Mouse (Mus musculus) CH12.LX (cell line): ENCODE measurements around the gene Ppp1r26. TPM values are rescaled to one million over a fixed set of nuclear protein-coding genes. Genes with fewer than 3 reads are reported as not detected.

Experiments
- DNase-seq: peaks from one replicate; pipeline ENCODE4 v3.0.0-alpha.2; 2013; ENCODE audit errors: extremely low read depth
- H3K27ac ChIP-seq: 2 replicates; pipeline ENCODE4 v1.5.1; 2012; ENCODE audit warnings: low read depth, mild to moderate bottlenecking, control low read depth, moderate library complexity; ENCODE audit not compliant: insufficient read depth
- H3K27me3 ChIP-seq: replicated peaks from 2 replicates; pipeline ENCODE3; 2012; ENCODE audit warnings: inconsistent platforms
- H3K36me3 ChIP-seq, 2 experiments: replicated peaks in 1 of 2; 2 replicates each; pipeline versions ENCODE3 to v1.6.1; 2012; ENCODE audit warnings: inconsistent platforms in 1 of 2, low read length in 1 of 2, mild to moderate bottlenecking in 1 of 2, mixed read lengths in 1 of 2, moderate library complexity in 1 of 2; ENCODE audit not compliant: control insufficient read depth in 1 of 2, insufficient read depth in 1 of 2
- H3K4me1 ChIP-seq, 2 experiments: 2 replicates each; pipeline ENCODE4 v1.6.1; 2012; ENCODE audit warnings: inconsistent platforms in 1 of 2, moderate library complexity in 1 of 2; ENCODE audit not compliant: insufficient read depth in 2 of 2, control insufficient read depth in 1 of 2
- H3K4me2 ChIP-seq: 2 replicates; pipeline ENCODE4 v1.6.1; 2012; ENCODE audit warnings: low read depth, mild to moderate bottlenecking, control low read depth; ENCODE audit not compliant: poor library complexity, insufficient read depth, severe bottlenecking
- H3K4me3 ChIP-seq, 3 experiments: fragments of 150-350 bp in 1 of 3; sonication (generic) in 1 of 3; replicated peaks in 1 of 3; 2 replicates each; pipeline versions ENCODE3 to v1.5.1; 2011 to 2012; ENCODE audit warnings: low read depth in 2 of 3, low read length in 2 of 3, mild to moderate bottlenecking in 2 of 3, moderate library complexity in 2 of 3, control low read depth in 1 of 3, improper control_type of control experiment in 1 of 3, inconsistent platforms in 1 of 3, mixed read lengths in 1 of 3; ENCODE audit not compliant: poor library complexity in 1 of 3
- H3K79me2 ChIP-seq: replicated peaks from 2 replicates; pipeline ENCODE4 v1.6.1; 2012; ENCODE audit warnings: mild to moderate bottlenecking, moderate library complexity; ENCODE audit not compliant: control insufficient read depth, poor library complexity, insufficient read depth, severe bottlenecking; ENCODE audit errors: extremely low read depth
- H3K9ac ChIP-seq: 2 replicates; pipeline ENCODE4 v1.6.1; 2012; ENCODE audit warnings: low read depth, mild to moderate bottlenecking, control low read depth, moderate library complexity; ENCODE audit not compliant: insufficient read depth
- H3K9me3 ChIP-seq: replicated peaks from 2 replicates; pipeline ENCODE3; 2012; ENCODE audit warnings: low read length, inconsistent platforms, mixed read lengths
- BHLHE40 ChIP-seq: IDR thresholded peaks from 2 replicates; pipeline ENCODE4 v1.6.1; 2011; ENCODE audit warnings: mild to moderate bottlenecking, low read depth, low read length, improper control_type of control experiment
- CHD2 ChIP-seq: IDR thresholded peaks from 2 replicates; pipeline ENCODE4 v1.6.1; 2011; ENCODE audit warnings: low read length, improper control_type of control experiment
- ELF1 ChIP-seq: IDR thresholded peaks from 2 replicates; pipeline ENCODE4 v1.6.1; 2014; ENCODE audit warnings: low read depth, mild to moderate bottlenecking, inconsistent platforms, low read length, improper control_type of control experiment
- EP300 ChIP-seq: IDR thresholded peaks from 2 replicates; pipeline ENCODE4 v1.6.1; 2011; ENCODE audit warnings: low read length, improper control_type of control experiment
- ETS1 ChIP-seq: conservative IDR thresholded peaks from 2 replicates; pipeline ENCODE4 v1.6.1; 2012; ENCODE audit warnings: low read depth, mild to moderate bottlenecking, inconsistent platforms, low read length, improper control_type of control experiment, moderate library complexity
- IRF4 ChIP-seq: IDR thresholded peaks from 2 replicates; pipeline ENCODE4 v1.6.1; 2014; ENCODE audit warnings: low read depth, mild to moderate bottlenecking, inconsistent platforms, low read length, improper control_type of control experiment
- JUN ChIP-seq: IDR thresholded peaks from 2 replicates; pipeline ENCODE4 v1.6.1; 2011; ENCODE audit warnings: low read depth, mild to moderate bottlenecking, low read length, improper control_type of control experiment, moderate library complexity; ENCODE audit not compliant: insufficient read depth
- JUND ChIP-seq: conservative IDR thresholded peaks from 2 replicates; pipeline ENCODE4 v1.6.1; 2011; ENCODE audit warnings: low read depth, low read length, improper control_type of control experiment
- MAX ChIP-seq: IDR thresholded peaks from 2 replicates; pipeline ENCODE4 v1.6.1; 2011; ENCODE audit warnings: low read length, improper control_type of control experiment
- MAZ ChIP-seq: IDR thresholded peaks from 2 replicates; pipeline ENCODE4 v1.6.1; 2012; ENCODE audit warnings: low read depth, mild to moderate bottlenecking, inconsistent platforms, low read length, improper control_type of control experiment, moderate library complexity
- MEF2A ChIP-seq: IDR thresholded peaks from 2 replicates; pipeline ENCODE4 v1.6.1; 2014; ENCODE audit warnings: low read depth, mild to moderate bottlenecking, inconsistent platforms, low read length, improper control_type of control experiment, borderline replicate concordance
- MYC ChIP-seq: IDR thresholded peaks from 2 replicates; pipeline ENCODE4 v1.6.1; 2011; ENCODE audit warnings: low read depth, mild to moderate bottlenecking, improper control_type of control experiment, low read length
- NRF1 ChIP-seq: IDR thresholded peaks from 2 replicates; pipeline ENCODE4 v1.6.1; 2014; ENCODE audit warnings: low read depth, mild to moderate bottlenecking, inconsistent platforms, low read length, improper control_type of control experiment, moderate library complexity
- POLR2AphosphoS2 ChIP-seq: IDR thresholded peaks from 2 replicates; pipeline ENCODE4 v1.6.1; 2011; ENCODE audit warnings: low read depth, low read length, improper control_type of control experiment
- SIN3A ChIP-seq: IDR thresholded peaks from 2 replicates; pipeline ENCODE4 v1.6.1; 2012; ENCODE audit warnings: low read length, improper control_type of control experiment, inconsistent platforms
- SMC3 ChIP-seq: IDR thresholded peaks from 2 replicates; pipeline ENCODE4 v1.6.1; 2011; ENCODE audit warnings: low read depth, low read length, improper control_type of control experiment
- TCF12 ChIP-seq: IDR thresholded peaks from 2 replicates; pipeline ENCODE4 v1.6.1; 2014; ENCODE audit warnings: low read depth, mild to moderate bottlenecking, inconsistent platforms, low read length, improper control_type of control experiment
- ZKSCAN1 ChIP-seq: IDR thresholded peaks from 2 replicates; pipeline ENCODE4 v1.6.1; 2012; ENCODE audit warnings: low read depth, inconsistent platforms, low read length, improper control_type of control experiment, borderline replicate concordance
- ZMIZ1 ChIP-seq: IDR thresholded peaks from 2 replicates; pipeline ENCODE4 v1.6.1; 2012; ENCODE audit warnings: low read depth, mild to moderate bottlenecking, inconsistent platforms, low read length, improper control_type of control experiment
- ZNF384 ChIP-seq: IDR thresholded peaks from 2 replicates; pipeline ENCODE4 v1.6.1; 2012; ENCODE audit warnings: low read depth, low read length, improper control_type of control experiment, inconsistent platforms
- dilution Hi-C: fragments of 300-500 bp; cut with MboI; formaldehyde crosslinking; loops from 2 replicates; pipeline ENCODE4 v1.14.3; 2020; ENCODE audit warnings: low sequenced_read_pairs; ENCODE audit not compliant: extremely low pct_unique_long_range_greater_than_20kb, extremely low pct_ligation_motif_present
- in situ Hi-C: fragments of 300-500 bp; cut with MboI; formaldehyde crosslinking; loops from 3 replicates; pipeline ENCODE4 v1.14.3; 2019; ENCODE audit warnings: low sequenced_read_pairs, low pct_ligation_motif_present, low pct_unique_long_range_greater_than_20kb, mixed read lengths
- polyA plus RNA-seq: library from polyadenylated mRNA; unstranded; fragments of >175 nt; gene quantifications from 2 replicates; pipeline ENCODE4 v1.2.1, GENCODE M21; 2012; ENCODE audit warnings: low read depth; ENCODE audit not compliant: insufficient read length
- total RNA-seq, 2 experiments: library from RNA; depleted of rRNA; stranded (reverse); fragments of 300-350 nt in 1 of 2; fragments of >200 nt in 1 of 2; gene quantifications; 2 replicates each; pipeline ENCODE4 v1.2.3; 2012 to 2014

Ppp1r26 gene
- total and polyA plus RNA-seq, 3 experiments = 0.77 TPM; not detected in 2

DNA sequence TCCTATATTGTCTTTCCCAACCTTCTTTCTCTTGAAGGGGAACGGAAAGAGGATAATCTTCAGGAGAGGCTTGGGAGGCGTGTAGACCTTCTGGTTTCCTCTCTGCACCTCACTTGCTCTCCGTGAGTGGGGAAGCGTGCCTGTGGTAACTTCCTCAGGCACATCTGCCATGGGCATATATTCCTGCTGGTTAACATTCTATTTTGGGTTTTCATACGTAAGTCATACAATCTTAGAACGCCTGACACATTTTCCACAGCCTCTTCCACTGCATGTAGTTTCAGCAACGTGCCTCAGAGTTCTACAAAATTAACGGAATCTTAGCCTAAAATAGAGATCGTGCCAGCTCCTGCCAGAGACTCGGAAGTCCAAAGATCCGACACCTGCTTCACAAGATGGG is 11.2 kb upstream of the Ppp1r26 start:
- in situ Hi-C loops = no loop called here
- H3K27ac ChIP-seq = no peak overlapping the region

DNA sequence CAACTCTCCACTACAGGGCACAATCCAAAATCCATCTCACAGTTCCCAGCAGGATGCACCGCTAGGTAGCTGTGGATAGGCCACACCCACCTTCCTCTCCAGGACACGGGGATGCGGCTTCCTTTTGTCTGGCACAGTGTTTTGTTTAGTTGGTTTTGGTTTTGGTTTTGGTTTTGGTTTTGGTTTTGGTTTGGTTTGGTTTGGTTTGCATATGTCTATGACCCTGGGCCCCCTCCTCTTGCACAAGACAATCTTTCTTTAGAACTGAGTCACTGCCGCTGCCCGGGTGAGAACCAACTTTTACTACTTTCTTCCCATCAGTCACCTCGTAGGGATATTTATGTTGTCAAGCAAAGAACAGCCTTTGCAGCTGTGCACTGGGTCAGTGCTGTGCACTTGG is 5.8 kb upstream of the Ppp1r26 start:
- Histone ChIP-seq H3K79me2 (no peaks in the 10 kb centered on the region), H3K27ac (no peak overlapping the region), H3K9me3 (peaks cover 12% of the 10 kb centered on the region), H3K4me3 (peak overlapping the region in 1 of 3 experiments; percentile 21), H3K4me1 (peaks cover 7 to 9% of the 10 kb centered on the region in 2 experiments), H3K27me3 (peaks cover 34% of the 10 kb centered on the region), H3K36me3 (no peaks in the 10 kb centered on the region)
- dilution Hi-C loops (no loop called here), in situ Hi-C loops (no loop called here)
- DNase-seq = peak; percentile 28
- TF ChIP-seq JUN (no peak), BHLHE40 (peak; percentile 69), ZMIZ1 (no peak), EP300 (peak; percentile 29; the same call in 1 of the 2 replicates), NRF1 (no peak), CHD2 (no peak), TCF12 (peak; percentile 26; the same call in 1 of the 2 replicates), MEF2A (peak; percentile 72; the same call in 1 of the 2 replicates), ZNF384 (no peak), ELF1 (no peak), ZKSCAN1 (no peak), SIN3A (peak; percentile 37; the same call in 1 of the 2 replicates), ETS1 (peak; percentile 89), MYC (no peak), IRF4 (peak; percentile 45; the same call in 1 of the 2 replicates), POLR2AphosphoS2 (no peak), JUND (no peak), MAZ (0 out of 2 replicates have a peak, but pooled peaks have one; percentile 54), SMC3 (no peak), MAX (no peak)
- TF ChIP-seq, all 38 proteins: peak for 8
- Histone ChIP-seq H3K4me2 (peak overlapping the region; percentile 37), H3K9ac (no peak overlapping the region)

More for the DNA sequence above, 11.2 kb upstream of the Ppp1r26 start:
- no peaks in the 10 kb centered on the region for H3K4me1 ChIP-seq
- H3K9me3 ChIP-seq = peaks cover 12% of the 10 kb centered on the region
- no peak for DNase-seq
- peaks cover 42% of the 10 kb centered on the region for H3K27me3 ChIP-seq
- no peaks in the 10 kb centered on the region for H3K79me2 ChIP-seq
- no peak overlapping the region for H3K9ac ChIP-seq
- no peak for TF ChIP-seq JUN
- no peak for TF ChIP-seq EP300
- TF ChIP-seq, all 38 proteins: peak for 0
- dilution Hi-C loops = no loop called here
- Histone ChIP-seq H3K4me3 (no peak overlapping the region), H3K4me2 (no peak overlapping the region), H3K36me3 (no peaks in the 10 kb centered on the region)
